9 mouse cellular contexts compared by ENCODE assay signal in genomic region chr5:3620486-3620885, GRCm38 (mm10).
"Had no signal": no experiment of that assay in that cellular context is flagged by ENCODE, and none has a peak within 500 bp of the region (broad histone marks: within the 10 kb centered on the region; RNA-seq: fewer than 3 reads in every experiment).

No protein-coding gene starts in this region.

- DNase-seq: kidney, postnatal 25 days; layer of hippocampus, adult 9-11 months; layer of hippocampus, postnatal 36 days; lung, adult 18-20 months; right cerebral cortex, adult 18-20 months; right cerebral cortex, postnatal 4 days; spleen, adult 18-20 months; thymus, adult 18-20 months; thymus, postnatal 14 days had no signal
